Mouse (Mus musculus) intestine, postnatal 0 days (tissue): Measurements from ENCODE around the gene Itga1. TPM values are rescaled to one million over a fixed set of nuclear protein-coding genes. Genes with fewer than 3 reads are reported as not detected.

ENCODE experiments used
- ATAC-seq: fragments of 200-750 bp; cut with Nextera tagmentation; 2 replicates; pipeline ENCODE4 v1.8.0; 2017; ENCODE audit warnings: mild to moderate bottlenecking, moderate TSS enrichment, moderate library complexity
- H3K27ac ChIP-seq: fragments of 300-500 bp; sonication (generic); 2 replicates; pipeline ENCODE4 v1.5.1; 2014; ENCODE audit warnings: mild to moderate bottlenecking, low read depth, low read length, moderate library complexity
- H3K27me3 ChIP-seq: fragments of 300-500 bp; sonication (generic); replicated peaks from 2 replicates; pipeline ENCODE4 v1.6.1; 2014; ENCODE audit warnings: low read length, mixed read lengths; ENCODE audit not compliant: control insufficient read depth, insufficient read depth
- H3K36me3 ChIP-seq: fragments of 300-500 bp; sonication (generic); 2 replicates; pipeline ENCODE4 v1.6.1; 2014; ENCODE audit warnings: mild to moderate bottlenecking, moderate library complexity; ENCODE audit not compliant: control insufficient read depth, insufficient read depth
- H3K4me1 ChIP-seq: fragments of 300-500 bp; sonication (generic); replicated peaks from 2 replicates; pipeline ENCODE4 v1.6.1; 2014; ENCODE audit warnings: antibody characterized with exemption, low read length, mixed read lengths; ENCODE audit not compliant: control insufficient read depth, insufficient read depth
- H3K4me2 ChIP-seq: fragments of 300-500 bp; sonication (generic); replicated peaks from 2 replicates; pipeline ENCODE4 v1.6.1; 2014; ENCODE audit warnings: low read depth, mild to moderate bottlenecking, moderate library complexity
- H3K4me3 ChIP-seq: fragments of 300-500 bp; sonication (generic); 2 replicates; pipeline ENCODE4 v1.5.1; 2014; ENCODE audit warnings: low read depth, low read length
- H3K9ac ChIP-seq: fragments of 300-500 bp; sonication (generic); 2 replicates; pipeline ENCODE4 v1.6.1; 2014; ENCODE audit warnings: mild to moderate bottlenecking, low read depth, low read length
- H3K9me3 ChIP-seq: fragments of 300-500 bp; sonication (generic); 2 replicates; pipeline ENCODE4 v1.6.1; 2016; ENCODE audit warnings: mixed run types; ENCODE audit not compliant: control insufficient read depth
- CTCF ChIP-seq: sonication (generic); IDR thresholded peaks from 2 replicates; pipeline ENCODE4 v1.5.1; 2016; ENCODE audit warnings: low read depth, mild to moderate bottlenecking, control low read depth, antibody characterized with exemption, moderate library complexity
- WGBS: fragments of 180-500 bp; shearing (Covaris S2); extraction: QIAGEN DNeasy Blood & Tissue Kit; methylation state at CpG from one replicate; pipeline ENCODE4 v1.1.7; 2014; 5-methylcytosine and 5-hydroxymethylcytosine counted together
- polyA plus RNA-seq: library from polyadenylated mRNA; unstranded; fragments of >200 nt; fragmentation: Nextera tagmentation; extraction: Ambion mirVana; gene quantifications from 2 replicates; pipeline ENCODE4 v1.2.1, GENCODE M21; 2015

Itga1 gene
- polyA plus RNA-seq, 1 experiment from 2014 or later, result 12.8 TPM

DNA sequence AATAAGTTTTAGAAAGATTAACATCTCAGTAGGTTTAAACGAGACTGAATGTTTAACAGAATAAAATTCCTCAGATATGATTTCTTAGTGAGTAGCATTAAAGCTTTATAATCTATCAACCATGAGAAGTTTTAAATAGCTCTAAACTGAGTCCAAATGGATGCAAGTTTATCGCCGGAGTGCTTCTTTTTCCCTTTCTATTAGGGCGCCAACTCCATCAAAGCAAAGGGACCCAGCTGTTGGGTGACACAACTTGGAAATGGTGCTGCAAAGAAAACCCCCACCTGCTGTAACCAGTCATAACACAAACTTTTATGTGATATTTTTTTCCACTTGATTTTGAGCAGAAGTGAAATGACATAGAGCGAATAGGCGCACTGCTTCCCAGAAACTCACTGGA, 29.4 kb downstream of the Itga1 start:
- no peaks in the 10 kb centered on the region for H3K4me1 ChIP-seq
- H3K36me3 ChIP-seq, result no peaks in the 10 kb centered on the region
- H3K27me3 ChIP-seq, result no peaks in the 10 kb centered on the region
- WGBS, result 72% methylated on average over 6 of the region's 6 CpGs
- no peak overlapping the region for H3K9ac ChIP-seq
- no peak overlapping the region for H3K27ac ChIP-seq
- no peak overlapping the region for H3K4me3 ChIP-seq
- no peaks in the 10 kb centered on the region for H3K9me3 ChIP-seq
- H3K4me2 ChIP-seq, result no peak overlapping the region
- no peak for ATAC-seq
- TF ChIP-seq CTCF, result no peak

DNA sequence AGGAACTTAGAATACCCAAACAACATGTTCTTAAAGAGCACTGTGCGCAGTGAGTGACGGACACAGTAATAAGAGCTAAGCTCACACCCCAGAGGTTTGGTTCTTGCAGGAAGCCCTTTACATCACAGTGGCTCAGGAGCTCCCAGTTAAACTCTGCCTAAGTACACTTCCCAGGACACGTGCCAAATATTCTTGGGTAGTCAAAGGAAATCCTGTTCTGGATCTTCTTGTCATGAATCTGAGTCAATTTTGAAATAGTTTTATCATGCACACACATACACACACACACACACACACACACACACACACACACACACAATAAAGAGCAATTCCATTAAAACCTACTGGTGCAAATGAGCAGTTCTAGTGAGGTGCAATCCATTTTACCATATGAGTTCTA, 30.3 kb downstream of the Itga1 start:
- H3K4me2 ChIP-seq, result no peak overlapping the region
- no peaks in the 10 kb centered on the region for H3K4me1 ChIP-seq
- H3K27ac ChIP-seq, result no peak overlapping the region
- WGBS, result 77% methylated on average over 3 of the region's 3 CpGs
- TF ChIP-seq CTCF, result no peak
- no peaks in the 10 kb centered on the region for H3K27me3 ChIP-seq
- H3K9ac ChIP-seq, result no peak overlapping the region
- H3K4me3 ChIP-seq, result no peak overlapping the region
- H3K9me3 ChIP-seq, result no peaks in the 10 kb centered on the region
- no peak for ATAC-seq
- no peaks in the 10 kb centered on the region for H3K36me3 ChIP-seq

DNA sequence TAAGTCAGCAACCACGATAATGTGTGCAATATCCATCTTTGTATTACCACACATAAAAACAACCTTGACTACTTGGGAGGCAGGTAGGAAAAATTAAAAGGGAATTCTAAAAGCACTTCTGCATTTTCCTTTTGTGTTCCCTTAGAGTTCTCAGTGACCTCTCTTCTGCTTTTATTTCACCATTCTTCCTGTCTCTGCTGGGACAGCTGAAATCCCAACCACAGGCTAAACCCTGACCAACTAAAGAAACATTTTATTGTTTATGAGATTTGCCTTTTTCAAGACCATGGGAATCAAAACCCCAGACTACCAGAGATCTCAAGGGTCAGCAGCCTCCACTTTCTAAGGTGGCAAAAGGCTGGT, 33.8 kb downstream of the Itga1 start:
- 90% methylated on average over 1 of the region's 1 CpGs for WGBS
- Histone ChIP-seq H3K4me2 (no peak overlapping the region), H3K4me3 (no peak overlapping the region), H3K4me1 (no peaks in the 10 kb centered on the region), H3K9ac (no peak overlapping the region), H3K27me3 (no peaks in the 10 kb centered on the region), H3K27ac (no peak overlapping the region), H3K9me3 (no peaks in the 10 kb centered on the region), H3K36me3 (no peaks in the 10 kb centered on the region)
- ATAC-seq, result no peak
- TF ChIP-seq CTCF, result no peak

- WGBS, result 85% methylated on average over 4 of the region's 4 CpGs
- H3K36me3 ChIP-seq, result no peaks in the 10 kb centered on the region
These were observed 34.3 kb downstream of the Itga1 start for GRCm38 (mm10) chr13:115067324-115067967.

DNA sequence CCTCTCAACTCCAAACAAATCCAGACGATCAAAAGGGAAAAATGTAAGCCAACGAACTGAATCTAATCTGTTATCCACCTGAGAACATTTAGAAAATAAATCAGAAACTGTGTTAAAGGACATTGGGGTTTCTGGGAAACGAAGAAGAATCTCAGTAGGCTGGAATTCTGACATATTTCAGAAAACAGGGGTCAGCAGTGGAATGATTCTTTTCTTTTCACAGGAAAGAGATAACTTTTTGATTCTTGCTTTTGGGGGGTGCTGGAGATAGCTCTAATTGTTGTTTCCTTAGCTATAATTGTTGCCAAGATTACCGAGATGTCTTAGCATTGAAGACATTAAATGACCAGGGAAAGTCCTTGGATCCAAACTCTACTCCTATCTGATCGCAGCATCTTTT, 44.2 kb downstream of the Itga1 start:
- Histone ChIP-seq H3K9me3 (no peaks in the 10 kb centered on the region), H3K27me3 (no peaks in the 10 kb centered on the region), H3K4me1 (no peaks in the 10 kb centered on the region), H3K36me3 (no peaks in the 10 kb centered on the region), H3K27ac (no peak overlapping the region), H3K9ac (no peak overlapping the region), H3K4me3 (no peak overlapping the region), H3K4me2 (no peak overlapping the region)
- WGBS, result 76% methylated on average over 5 of the region's 5 CpGs
- no peak for ATAC-seq
- TF ChIP-seq CTCF, result no peak

More at GRCm38 (mm10) chr13:115067324-115067967, 34.3 kb downstream of the Itga1 start:
- no peak for ATAC-seq
- H3K4me2 ChIP-seq, result no peak overlapping the region
- H3K27ac ChIP-seq, result no peak overlapping the region
- H3K9me3 ChIP-seq, result no peaks in the 10 kb centered on the region
- TF ChIP-seq CTCF, result no peak
- no peaks in the 10 kb centered on the region for H3K27me3 ChIP-seq
- no peak overlapping the region for H3K4me3 ChIP-seq
- no peaks in the 10 kb centered on the region for H3K4me1 ChIP-seq
- H3K9ac ChIP-seq, result no peak overlapping the region

- TF ChIP-seq CTCF, result no peak
- H3K9ac ChIP-seq, result no peak overlapping the region
- no peak for ATAC-seq
- peak overlapping the region; percentile 33 for H3K4me2 ChIP-seq
- no peaks in the 10 kb centered on the region for H3K36me3 ChIP-seq
- no peaks in the 10 kb centered on the region for H3K4me1 ChIP-seq
- no peaks in the 10 kb centered on the region for H3K9me3 ChIP-seq
- H3K4me3 ChIP-seq, result no peak overlapping the region
- no peaks in the 10 kb centered on the region for H3K27me3 ChIP-seq
- WGBS, result 48% methylated on average over 9 of the region's 9 CpGs
- no peak overlapping the region for H3K27ac ChIP-seq
These were observed 47.0 kb downstream of the Itga1 start for GRCm38 (mm10) chr13:115054783-115055182.

DNA sequence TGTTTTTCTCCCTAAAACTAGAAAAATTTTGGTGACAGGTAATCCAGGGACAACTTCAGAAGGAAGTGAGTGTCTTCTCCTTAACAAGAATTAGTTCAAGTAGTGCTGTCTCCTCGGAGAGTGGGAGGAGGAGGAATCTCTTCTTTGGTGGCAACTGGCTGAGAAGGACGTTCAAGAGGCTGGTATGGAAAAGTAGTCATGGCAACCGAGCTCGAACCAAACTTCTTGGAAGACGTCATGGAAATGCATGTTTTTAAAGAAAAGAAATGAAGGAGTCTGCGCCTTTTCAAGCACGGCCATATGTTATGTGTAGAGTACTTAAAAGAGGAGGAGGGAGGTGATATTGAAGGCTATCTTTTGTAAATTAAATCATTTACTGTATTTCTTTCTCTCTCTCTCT, 49.2 kb downstream of the Itga1 start:
- ATAC-seq, result no peak
- no peaks in the 10 kb centered on the region for H3K27me3 ChIP-seq
- 84% methylated on average over 7 of the region's 7 CpGs for whole genome bisulfite sequencing
- no peaks in the 10 kb centered on the region for H3K36me3 ChIP-seq
- H3K27ac ChIP-seq, result no peak overlapping the region
- H3K9me3 ChIP-seq, result no peaks in the 10 kb centered on the region
- TF ChIP-seq CTCF, result no peak
- H3K4me2 ChIP-seq, result no peak overlapping the region
- H3K4me1 ChIP-seq, result no peaks in the 10 kb centered on the region
- no peak overlapping the region for H3K9ac ChIP-seq
- H3K4me3 ChIP-seq, result no peak overlapping the region
